Mouse (Mus musculus) megakaryocyte-erythroid progenitor cell, adult 5-6 weeks (primary cell): Measurements from ENCODE around the gene Rpl3l. TPM values are rescaled to one million over a fixed set of nuclear protein-coding genes. Genes with fewer than 3 reads are reported as not detected.

Experiments used
- ATAC-seq: replicated peaks from 2 replicates; pipeline ENCODE4 v1.8.0; 2016; ENCODE audit warnings: mild to moderate bottlenecking, inconsistent platforms; ENCODE audit not compliant: severe bottlenecking, poor library complexity, low FRiP score, low TSS enrichment
- total RNA-seq, 2 experiments: library from RNA; stranded (forward) in 1 of 2; stranded (reverse) in 1 of 2; fragments of 200-1000, 215-1000 nt in 1 of 2; fragments of >200 nt in 1 of 2; fragmentation: Nextera tagmentation in 1 of 2; gene quantifications; 2 replicates each; pipeline ENCODE4 v1.2.3; 2014 to 2017

Gene Rpl3l
- total RNA-seq, 2 experiments from 2014 or later = 0.76 to 2.0 TPM

- ATAC-seq = no peak
These were observed 53.2 kb downstream of the Rpl3l start for GRCm38 (mm10) chr17:24780821-24781220.

Other genes starting within 250 kb of the Rpl3l start
- gene Mlst8, start 248.7 kb upstream of the Rpl3l start, total RNA-seq (2014; fragmentation: Nextera tagmentation) = 35.8 and 38.7 TPM in 2 replicates
- gene Mlst8, start 248.7 kb upstream of the Rpl3l start, total RNA-seq (2017) = 17.2 and 36.1 TPM in 2 replicates
- gene Caskin1, start 239.2 kb upstream of the Rpl3l start, total RNA-seq (2014; fragmentation: Nextera tagmentation) = not detected in 2 replicates
- not detected in 2 replicates for gene Caskin1, start 239.2 kb upstream of the Rpl3l start, total RNA-seq (2017)
- gene Traf7, start 199.9 kb upstream of the Rpl3l start, total RNA-seq (2014; fragmentation: Nextera tagmentation) = 111 and 143 TPM in 2 replicates
- gene Traf7, start 199.9 kb upstream of the Rpl3l start, total RNA-seq (2017) = 66.3 and 84.8 TPM in 2 replicates
- gene Rab26, start 193.6 kb upstream of the Rpl3l start, total RNA-seq (2014; fragmentation: Nextera tagmentation) = not detected in 2 replicates
- 1.3 TPM in 1 of 2 replicates, not detected in the other for gene Rab26, start 193.6 kb upstream of the Rpl3l start, total RNA-seq (2017)
- gene Pkd1, start 178.0 kb upstream of the Rpl3l start, total RNA-seq (2014; fragmentation: Nextera tagmentation) = 17.2 and 20.5 TPM in 2 replicates
- gene Pkd1, start 178.0 kb upstream of the Rpl3l start, total RNA-seq (2017) = 4.6 and 5.4 TPM in 2 replicates
- 70.8 and 101 TPM in 2 replicates for gene Tsc2, start 95.2 kb upstream of the Rpl3l start, total RNA-seq (2014; fragmentation: Nextera tagmentation)
- 39.0 and 44.3 TPM in 2 replicates for gene Tsc2, start 95.2 kb upstream of the Rpl3l start, total RNA-seq (2017)
- gene Nthl1, start 95.1 kb upstream of the Rpl3l start, total RNA-seq (2014; fragmentation: Nextera tagmentation) = 7.8 and 14.1 TPM in 2 replicates
- 4.6 and 12.9 TPM in 2 replicates for gene Nthl1, start 95.1 kb upstream of the Rpl3l start, total RNA-seq (2017)
- 1.0 TPM in 1 of 2 replicates, not detected in the other for gene Slc9a3r2, start 77.5 kb upstream of the Rpl3l start, total RNA-seq (2014; fragmentation: Nextera tagmentation)
- 0.38 and 1.6 TPM in 2 replicates for gene Slc9a3r2, start 77.5 kb upstream of the Rpl3l start, total RNA-seq (2017)
- gene Npw, start 69.4 kb upstream of the Rpl3l start, total RNA-seq (2014; fragmentation: Nextera tagmentation) = 2.0 TPM in 1 of 2 replicates, not detected in the other
- gene Npw, start 69.4 kb upstream of the Rpl3l start, total RNA-seq (2017) = not detected in 2 replicates
- gene Zfp598, start 58.1 kb upstream of the Rpl3l start, total RNA-seq (2014; fragmentation: Nextera tagmentation) = 44.9 and 65.2 TPM in 2 replicates
- gene Zfp598, start 58.1 kb upstream of the Rpl3l start, total RNA-seq (2017) = 24.7 and 32.1 TPM in 2 replicates
- not detected in 2 replicates for gene Syngr3, start 37.9 kb upstream of the Rpl3l start, total RNA-seq (2014; fragmentation: Nextera tagmentation)
- gene Syngr3, start 37.9 kb upstream of the Rpl3l start, total RNA-seq (2017) = not detected in 2 replicates
- 39.2 and 44.6 TPM in 2 replicates for gene Gfer, start 31.7 kb upstream of the Rpl3l start, total RNA-seq (2014; fragmentation: Nextera tagmentation)
- 67.2 and 87.0 TPM in 2 replicates for gene Gfer, start 31.7 kb upstream of the Rpl3l start, total RNA-seq (2017)
- 3.5 TPM in 1 of 2 replicates, not detected in the other for gene Noxo1, start 31.6 kb upstream of the Rpl3l start, total RNA-seq (2014; fragmentation: Nextera tagmentation)
- 0.53 and 2.0 TPM in 2 replicates for gene Noxo1, start 31.6 kb upstream of the Rpl3l start, total RNA-seq (2017)
- gene Tbl3, start 20.2 kb upstream of the Rpl3l start, total RNA-seq (2014; fragmentation: Nextera tagmentation) = 58.4 and 91.1 TPM in 2 replicates
- 48.9 and 54.8 TPM in 2 replicates for gene Tbl3, start 20.2 kb upstream of the Rpl3l start, total RNA-seq (2017)
- 0.72 TPM in 1 of 2 replicates, not detected in the other for gene Rnf151, start 9.8 kb upstream of the Rpl3l start, total RNA-seq (2014; fragmentation: Nextera tagmentation)
- 0.27 TPM in 1 of 2 replicates, not detected in the other for gene Rnf151, start 9.8 kb upstream of the Rpl3l start, total RNA-seq (2017)
- gene Rps2, start 9.7 kb upstream of the Rpl3l start, total RNA-seq (2014; fragmentation: Nextera tagmentation) = 6,242 and 6,563 TPM in 2 replicates
- 1,324 and 2,144 TPM in 2 replicates for gene Rps2, start 9.7 kb upstream of the Rpl3l start, total RNA-seq (2017)
- 367 and 415 TPM in 2 replicates for gene Ndufb10, start 3.3 kb upstream of the Rpl3l start, total RNA-seq (2014; fragmentation: Nextera tagmentation)
- gene Ndufb10, start 3.3 kb upstream of the Rpl3l start, total RNA-seq (2017) = 283 and 299 TPM in 2 replicates
- gene Msrb1, start 8.8 kb downstream of the Rpl3l start, total RNA-seq (2014; fragmentation: Nextera tagmentation) = 42.8 and 43.9 TPM in 2 replicates
- 34.6 and 54.0 TPM in 2 replicates for gene Msrb1, start 8.8 kb downstream of the Rpl3l start, total RNA-seq (2017)
- not detected in 2 replicates for gene Hs3st6, start 25.2 kb downstream of the Rpl3l start, total RNA-seq (2014; fragmentation: Nextera tagmentation)
- not detected in 2 replicates for gene Hs3st6, start 25.2 kb downstream of the Rpl3l start, total RNA-seq (2017)
- gene Meiob, start 76.5 kb downstream of the Rpl3l start, total RNA-seq (2014; fragmentation: Nextera tagmentation) = 1.4 and 1.5 TPM in 2 replicates
- gene Meiob, start 76.5 kb downstream of the Rpl3l start, total RNA-seq (2017) = 0.95 and 1.4 TPM in 2 replicates
- gene Hagh, start 112.3 kb downstream of the Rpl3l start, total RNA-seq (2014; fragmentation: Nextera tagmentation) = 43.2 and 68.2 TPM in 2 replicates
- gene Hagh, start 112.3 kb downstream of the Rpl3l start, total RNA-seq (2017) = 29.1 and 32.3 TPM in 2 replicates
- 20.1 and 35.1 TPM in 2 replicates for gene Fahd1, start 122.5 kb downstream of the Rpl3l start, total RNA-seq (2014; fragmentation: Nextera tagmentation)
- 15.7 and 34.7 TPM in 2 replicates for gene Fahd1, start 122.5 kb downstream of the Rpl3l start, total RNA-seq (2017)
- gene Igfals, start 138.2 kb downstream of the Rpl3l start, total RNA-seq (2014; fragmentation: Nextera tagmentation) = not detected in 2 replicates
- gene Igfals, start 138.2 kb downstream of the Rpl3l start, total RNA-seq (2017) = not detected in 2 replicates
- 107 and 121 TPM in 2 replicates for gene Nubp2, start 158.5 kb downstream of the Rpl3l start, total RNA-seq (2014; fragmentation: Nextera tagmentation)
- gene Nubp2, start 158.5 kb downstream of the Rpl3l start, total RNA-seq (2017) = 35.5 and 97.0 TPM in 2 replicates
- gene Spsb3, start 158.8 kb downstream of the Rpl3l start, total RNA-seq (2014; fragmentation: Nextera tagmentation) = 24.6 and 29.3 TPM in 2 replicates
- gene Spsb3, start 158.8 kb downstream of the Rpl3l start, total RNA-seq (2017) = 11.8 and 12.2 TPM in 2 replicates
- gene Eme2, start 167.3 kb downstream of the Rpl3l start, total RNA-seq (2014; fragmentation: Nextera tagmentation) = 9.1 and 11.8 TPM in 2 replicates
- gene Eme2, start 167.3 kb downstream of the Rpl3l start, total RNA-seq (2017) = 13.7 and 15.2 TPM in 2 replicates
- gene Mrps34, start 167.3 kb downstream of the Rpl3l start, total RNA-seq (2014; fragmentation: Nextera tagmentation) = 63.9 and 78.3 TPM in 2 replicates
- gene Mrps34, start 167.3 kb downstream of the Rpl3l start, total RNA-seq (2017) = 31.3 and 37.6 TPM in 2 replicates
- 54.4 and 85.5 TPM in 2 replicates for gene Nme3, start 168.7 kb downstream of the Rpl3l start, total RNA-seq (2014; fragmentation: Nextera tagmentation)
- gene Nme3, start 168.7 kb downstream of the Rpl3l start, total RNA-seq (2017) = 40.5 and 46.3 TPM in 2 replicates
- 104 and 107 TPM in 2 replicates for gene Mapk8ip3, start 209.2 kb downstream of the Rpl3l start, total RNA-seq (2014; fragmentation: Nextera tagmentation)
- gene Mapk8ip3, start 209.2 kb downstream of the Rpl3l start, total RNA-seq (2017) = 27.0 and 35.3 TPM in 2 replicates
- gene Jpt2, start 232.9 kb downstream of the Rpl3l start, total RNA-seq (2014; fragmentation: Nextera tagmentation) = 74.2 and 79.1 TPM in 2 replicates
- 77.8 and 78.2 TPM in 2 replicates for gene Jpt2, start 232.9 kb downstream of the Rpl3l start, total RNA-seq (2017)